Mouse (Mus musculus) midbrain, embryonic 16.5 days (tissue): ENCODE measurements at regions not wholly inside any gene's neighbourhood (a gene's known extent, or its start where the extent isn't known, plus 50 kb on each side); places are given as distances from the start of the nearest gene placed in this dataset.

Experiments
- ATAC-seq: fragments of 200-750 bp; cut with Nextera tagmentation; 2 replicates; pipeline ENCODE4 v1.8.0; 2017; ENCODE audit warnings: moderate TSS enrichment
- H3K27ac ChIP-seq: fragments of 300-500 bp; sonication (generic); 2 replicates; pipeline ENCODE4 v1.5.1; 2014; ENCODE audit warnings: mild to moderate bottlenecking, low read length, mixed read lengths
- H3K27me3 ChIP-seq: fragments of 300-500 bp; sonication (generic); 2 replicates; pipeline ENCODE4 v1.6.1; 2014; ENCODE audit warnings: low read depth, low read length, mixed read lengths; ENCODE audit not compliant: control insufficient read depth, insufficient read depth
- H3K36me3 ChIP-seq: fragments of 300-500 bp; sonication (generic); 2 replicates; pipeline ENCODE4 v1.6.1; 2014; ENCODE audit warnings: mild to moderate bottlenecking, low read length, moderate library complexity, mixed read lengths; ENCODE audit not compliant: control insufficient read depth, insufficient read depth
- H3K4me1 ChIP-seq: fragments of 300-500 bp; sonication (generic); 2 replicates; pipeline ENCODE4 v1.6.1; 2014; ENCODE audit warnings: mild to moderate bottlenecking, low read length, mixed read lengths; ENCODE audit not compliant: control insufficient read depth, insufficient read depth
- H3K4me2 ChIP-seq: fragments of 300-500 bp; sonication (generic); 2 replicates; pipeline ENCODE4 v1.6.1; 2014; ENCODE audit warnings: mild to moderate bottlenecking, low read length, mixed read lengths
- H3K4me3 ChIP-seq: fragments of 300-500 bp; sonication (generic); 2 replicates; pipeline ENCODE4 v1.5.1; 2014; ENCODE audit warnings: low read depth, mild to moderate bottlenecking, low read length, moderate library complexity, mixed read lengths
- H3K9ac ChIP-seq: fragments of 300-500 bp; sonication (generic); 2 replicates; pipeline ENCODE4 v1.6.1; 2014; ENCODE audit warnings: low read depth, low read length, mixed read lengths
- H3K9me3 ChIP-seq: fragments of 300-500 bp; sonication (generic); replicated peaks from 2 replicates; pipeline ENCODE4 v1.6.1; 2014; ENCODE audit warnings: mild to moderate bottlenecking, low read length, mixed read lengths; ENCODE audit not compliant: control insufficient read depth, poor library complexity, severe bottlenecking
- WGBS: fragments of 180-500 bp; shearing (Covaris S2); extraction: QIAGEN DNeasy Blood & Tissue Kit; methylation state at CpG from one replicate; pipeline ENCODE4 v1.1.7; 2014; 5-methylcytosine and 5-hydroxymethylcytosine counted together

DNA sequence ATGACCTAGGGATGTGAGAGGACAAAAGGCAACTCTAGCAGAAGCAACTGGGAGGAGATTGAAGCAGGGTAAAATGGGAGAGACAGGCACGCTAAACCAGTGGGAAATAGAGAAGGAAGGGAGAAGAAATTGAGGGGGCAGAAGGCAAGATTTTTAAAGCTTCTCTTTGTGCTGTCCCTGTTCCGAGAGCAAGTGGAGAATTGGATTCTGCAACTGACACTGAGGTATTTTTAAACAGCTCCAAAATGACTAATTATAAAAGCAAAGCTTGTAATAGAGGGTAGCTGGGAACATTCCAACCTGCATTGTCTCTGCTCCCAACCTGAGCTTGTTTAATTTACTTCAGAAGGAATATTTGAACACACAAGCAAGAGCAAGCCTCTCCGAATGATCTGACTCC lies 460.7 kb upstream of the Mgmt start:
- H3K27ac ChIP-seq = no peak overlapping the region
- no peaks in the 10 kb centered on the region for H3K36me3 ChIP-seq
- H3K9me3 ChIP-seq = no peaks in the 10 kb centered on the region
- ATAC-seq = no peak
- H3K27me3 ChIP-seq = no peaks in the 10 kb centered on the region
- H3K4me3 ChIP-seq = no peak overlapping the region
- WGBS = 83% methylated on average over 3 of the region's 3 CpGs
- H3K4me2 ChIP-seq = no peak overlapping the region
- H3K4me1 ChIP-seq = peaks cover 6% of the 10 kb centered on the region; the same call in 1 of the 2 replicates
- no peak overlapping the region for H3K9ac ChIP-seq

DNA sequence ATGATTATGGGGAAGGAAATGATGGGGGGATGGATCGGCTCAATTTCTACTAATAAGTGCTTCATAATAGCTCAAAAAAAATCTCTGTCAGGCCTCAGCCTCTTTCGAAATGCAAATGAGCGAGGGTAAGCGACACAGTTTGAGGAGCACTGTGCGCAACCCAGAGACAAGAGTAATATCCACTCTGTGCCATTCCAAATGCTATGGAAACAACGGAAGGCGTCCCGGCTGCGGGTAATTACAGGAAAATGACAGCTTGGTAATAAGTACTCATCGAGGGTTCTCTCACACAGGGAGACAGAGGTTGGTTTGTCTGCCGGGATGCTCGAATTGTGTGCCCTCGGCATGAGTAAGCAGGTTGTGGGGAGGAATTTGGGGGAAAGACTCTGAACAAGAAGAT lies 459.9 kb upstream of the Mgmt start:
- no peak overlapping the region for H3K9ac ChIP-seq
- WGBS = 73% methylated on average over 13 of the region's 13 CpGs
- H3K27me3 ChIP-seq = no peaks in the 10 kb centered on the region
- H3K27ac ChIP-seq = no peak overlapping the region
- no peak for ATAC-seq
- no peaks in the 10 kb centered on the region for H3K9me3 ChIP-seq
- no peak overlapping the region for H3K4me3 ChIP-seq
- H3K4me2 ChIP-seq = no peak overlapping the region
- no peaks in the 10 kb centered on the region for H3K36me3 ChIP-seq
- H3K4me1 ChIP-seq = peaks cover 6% of the 10 kb centered on the region; the same call in 1 of the 2 replicates

DNA sequence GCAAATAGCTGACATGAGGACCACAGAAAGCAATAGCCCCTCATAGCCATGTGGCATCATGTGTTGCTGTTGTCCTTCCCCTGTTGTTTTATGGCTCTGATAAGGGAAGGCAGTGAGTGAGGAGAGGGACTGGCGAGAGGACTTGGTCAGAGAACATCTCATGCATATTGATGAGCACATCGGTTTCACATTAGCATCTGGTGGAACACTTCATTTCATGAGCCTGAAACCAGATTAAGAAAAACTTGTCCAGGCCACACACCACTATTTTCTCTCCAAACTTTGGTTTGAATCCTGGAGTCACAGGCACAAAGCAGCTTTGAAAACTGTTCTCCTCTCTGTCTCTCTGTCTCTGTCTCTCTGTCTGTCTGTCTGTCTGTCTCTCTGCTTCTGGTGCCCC lies 451.0 kb upstream of the Mgmt start:
- WGBS = 42% methylated on average over 2 of the region's 2 CpGs
- no peak for ATAC-seq

DNA sequence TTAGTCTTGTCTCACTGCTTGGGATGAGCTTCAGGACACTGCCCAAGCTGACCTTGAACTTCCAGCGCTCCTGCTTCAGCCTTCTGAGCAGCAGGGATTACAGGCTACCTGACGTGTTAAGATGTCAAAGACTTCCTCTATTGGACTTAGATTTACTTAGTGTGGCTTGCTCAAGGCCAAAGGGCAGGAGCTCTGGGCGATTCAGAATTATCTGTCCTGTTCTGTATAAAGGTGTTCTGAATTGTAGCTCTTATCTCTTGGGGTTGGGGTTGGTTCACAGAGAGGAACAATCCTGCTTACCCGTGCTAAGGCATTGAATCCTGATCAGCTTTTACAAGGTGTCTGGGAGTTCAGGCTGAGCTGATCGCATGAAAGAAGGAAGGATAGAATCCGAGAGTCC lies 449.3 kb upstream of the Mgmt start:
- Histone ChIP-seq H3K27me3 (no peaks in the 10 kb centered on the region), H3K27ac (no peak overlapping the region), H3K9ac (no peak overlapping the region), H3K4me3 (no peak overlapping the region), H3K9me3 (no peaks in the 10 kb centered on the region), H3K4me2 (no peak overlapping the region), H3K4me1 (no peaks in the 10 kb centered on the region), H3K36me3 (no peaks in the 10 kb centered on the region)
- ATAC-seq = no peak
- 84% methylated on average over 6 of the region's 6 CpGs for WGBS

More for the DNA sequence above, 451.0 kb upstream of the Mgmt start:
- H3K4me2 ChIP-seq = no peak overlapping the region
- H3K27me3 ChIP-seq = no peaks in the 10 kb centered on the region
- H3K4me1 ChIP-seq = no peaks in the 10 kb centered on the region
- no peaks in the 10 kb centered on the region for H3K9me3 ChIP-seq
- no peak overlapping the region for H3K27ac ChIP-seq
- H3K36me3 ChIP-seq = no peaks in the 10 kb centered on the region
- H3K4me3 ChIP-seq = no peak overlapping the region
- H3K9ac ChIP-seq = no peak overlapping the region

DNA sequence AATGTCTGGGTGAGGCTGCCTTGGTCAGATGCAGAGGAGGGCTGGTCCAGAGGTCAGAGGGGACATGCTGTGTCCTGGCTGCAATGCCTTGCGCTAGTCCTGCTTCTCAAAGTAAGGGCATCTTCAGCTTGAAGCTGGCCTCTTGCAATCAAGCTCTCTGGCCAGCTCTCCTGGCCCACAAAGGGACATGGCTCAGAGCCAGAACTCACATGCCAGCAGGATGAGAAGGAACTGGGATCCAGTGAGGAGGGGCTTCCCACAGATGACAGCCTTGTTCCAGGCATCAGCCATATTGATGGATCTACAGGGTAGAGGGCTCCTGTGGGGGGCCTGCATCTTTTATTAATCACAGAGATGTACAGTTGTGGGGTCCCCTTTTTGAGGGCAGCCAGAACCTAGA lies 445.1 kb upstream of the Mgmt start:
- ATAC-seq = no peak
- H3K4me1 ChIP-seq = no peaks in the 10 kb centered on the region
- H3K4me3 ChIP-seq = no peak overlapping the region
- H3K9me3 ChIP-seq = no peaks in the 10 kb centered on the region
- WGBS = 95% methylated on average over 1 of the region's 1 CpGs
- H3K4me2 ChIP-seq = no peak overlapping the region
- no peak overlapping the region for H3K27ac ChIP-seq
- H3K27me3 ChIP-seq = no peaks in the 10 kb centered on the region
- no peak overlapping the region for H3K9ac ChIP-seq
- no peaks in the 10 kb centered on the region for H3K36me3 ChIP-seq

DNA sequence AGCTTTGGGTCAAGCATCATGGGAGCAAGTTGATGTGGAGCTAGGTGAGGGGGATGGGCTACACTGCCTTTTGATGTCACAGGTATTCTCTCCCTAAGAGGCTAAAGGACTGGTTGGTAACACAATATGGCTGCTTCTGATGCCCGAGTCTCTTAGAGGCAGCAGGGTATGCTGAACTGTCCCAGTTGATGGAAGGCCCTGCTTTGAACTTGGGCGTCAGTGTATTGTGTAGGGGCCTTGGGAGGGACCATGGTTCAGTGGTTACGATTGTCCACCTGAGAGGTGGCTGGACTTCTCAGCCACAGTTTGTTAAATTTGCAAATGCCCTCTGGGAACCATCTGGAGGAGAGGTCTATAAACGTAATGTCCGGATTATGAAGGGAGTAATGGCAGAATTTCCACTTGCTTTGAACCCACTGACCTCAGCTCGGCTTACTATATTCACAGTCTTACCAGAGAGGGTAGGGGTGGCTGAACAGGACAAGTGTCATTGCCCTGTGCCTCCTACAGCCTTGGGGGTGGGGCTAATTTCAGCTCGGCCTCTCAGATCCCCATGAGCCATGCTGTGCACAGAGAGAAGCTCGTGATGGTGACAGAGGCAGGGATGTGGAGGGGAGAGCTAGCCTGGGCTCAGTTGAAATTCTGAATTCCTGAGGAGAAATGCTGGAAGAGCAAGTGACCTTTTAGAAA lies 442.6 kb upstream of the Mgmt start:
- no peak overlapping the region for H3K27ac ChIP-seq
- H3K27me3 ChIP-seq = no peaks in the 10 kb centered on the region
- no peaks in the 10 kb centered on the region for H3K4me1 ChIP-seq
- WGBS = 66% methylated on average over 8 of the region's 8 CpGs
- H3K36me3 ChIP-seq = no peaks in the 10 kb centered on the region
- H3K9ac ChIP-seq = no peak overlapping the region
- no peak overlapping the region for H3K4me2 ChIP-seq
- no peaks in the 10 kb centered on the region for H3K9me3 ChIP-seq
- no peak overlapping the region for H3K4me3 ChIP-seq
- no peak for ATAC-seq

DNA sequence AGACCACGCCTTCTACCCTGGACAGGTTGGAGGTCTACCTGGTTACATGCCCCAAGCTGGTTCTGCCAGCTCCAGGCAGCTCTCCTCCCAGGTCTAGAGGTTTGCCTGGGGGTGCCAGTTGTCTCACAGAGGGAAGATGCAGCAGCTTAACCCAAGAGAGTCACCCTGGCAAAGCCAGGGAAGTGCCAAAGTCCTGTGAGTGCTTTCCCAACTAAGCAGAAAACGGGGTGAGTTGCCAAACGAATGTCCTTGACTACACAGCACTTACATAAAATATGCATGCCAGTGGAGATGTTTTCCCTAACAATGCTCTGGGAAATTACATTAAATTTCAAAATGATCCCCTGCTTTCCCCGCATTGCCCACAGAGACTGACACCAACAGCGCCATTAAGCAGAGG lies 441.9 kb upstream of the Mgmt start:
- no peak for ATAC-seq
- 60% methylated on average over 5 of the region's 5 CpGs for WGBS
- no peaks in the 10 kb centered on the region for H3K9me3 ChIP-seq
- no peak overlapping the region for H3K27ac ChIP-seq
- H3K4me2 ChIP-seq = no peak overlapping the region
- H3K9ac ChIP-seq = no peak overlapping the region
- no peak overlapping the region for H3K4me3 ChIP-seq
- H3K27me3 ChIP-seq = no peaks in the 10 kb centered on the region
- no peaks in the 10 kb centered on the region for H3K4me1 ChIP-seq
- no peaks in the 10 kb centered on the region for H3K36me3 ChIP-seq

DNA sequence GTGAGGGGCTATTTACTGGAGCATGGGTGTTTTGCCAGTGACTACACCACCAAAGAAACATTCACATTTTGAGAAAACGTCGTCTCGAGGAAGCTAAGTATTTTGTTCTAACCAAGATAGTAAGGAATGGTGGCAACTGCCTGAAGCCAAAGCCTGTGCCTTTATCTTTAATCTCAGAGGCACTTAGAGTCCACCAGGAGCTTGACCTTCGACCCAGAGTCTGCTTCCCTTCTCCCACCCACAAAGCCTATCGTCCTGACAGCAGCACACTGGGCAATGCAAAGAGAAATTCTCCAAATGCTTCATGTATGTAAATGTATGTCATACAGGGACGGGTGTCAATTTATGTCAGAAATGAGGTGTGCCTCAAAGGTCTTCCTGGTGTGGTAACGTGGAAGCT lies 437.2 kb upstream of the Mgmt start:
- ATAC-seq = no peak
- Histone ChIP-seq H3K27ac (no peak overlapping the region), H3K4me1 (no peaks in the 10 kb centered on the region), H3K4me2 (no peak overlapping the region), H3K27me3 (no peaks in the 10 kb centered on the region), H3K9me3 (no peaks in the 10 kb centered on the region), H3K36me3 (no peaks in the 10 kb centered on the region), H3K9ac (no peak overlapping the region), H3K4me3 (no peak overlapping the region)
- 56% methylated on average over 7 of the region's 7 CpGs for WGBS

DNA sequence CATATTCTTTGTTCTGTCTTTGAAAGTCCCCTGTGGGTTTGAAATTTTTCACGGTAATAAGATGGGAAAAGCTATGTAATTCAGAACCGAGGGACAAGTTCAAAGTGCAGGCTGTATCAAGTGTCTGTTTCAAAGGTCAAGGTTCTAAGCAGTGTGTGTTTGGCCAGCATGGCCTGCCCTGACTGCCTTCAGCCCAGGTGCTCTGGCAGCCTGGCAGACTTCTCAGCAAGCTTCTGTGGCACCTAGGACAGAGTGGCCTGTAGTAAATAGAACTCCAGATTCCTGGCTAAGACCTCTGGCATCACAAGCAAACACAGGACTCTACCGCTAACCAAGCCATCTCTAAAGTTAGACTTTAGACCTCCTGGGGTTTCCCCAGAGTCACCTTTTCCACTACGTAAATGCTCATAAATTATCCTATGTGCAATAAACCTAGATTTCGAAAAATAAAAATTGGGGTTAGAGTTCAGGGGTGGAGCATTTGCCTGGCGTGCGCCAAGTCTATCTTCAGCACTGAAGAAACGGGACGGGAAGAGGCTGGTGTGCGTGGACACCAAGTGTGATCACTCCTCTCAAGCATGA lies 436.5 kb upstream of the Mgmt start:
- no peaks in the 10 kb centered on the region for H3K36me3 ChIP-seq
- no peak for ATAC-seq
- H3K27me3 ChIP-seq = no peaks in the 10 kb centered on the region
- H3K4me1 ChIP-seq = no peaks in the 10 kb centered on the region
- H3K4me2 ChIP-seq = no peak overlapping the region
- no peak overlapping the region for H3K4me3 ChIP-seq
- no peak overlapping the region for H3K27ac ChIP-seq
- no peak overlapping the region for H3K9ac ChIP-seq
- H3K9me3 ChIP-seq = no peaks in the 10 kb centered on the region
- WGBS = 88% methylated on average over 10 of the region's 10 CpGs
